Mouse (Mus musculus) cortical plate, adult 2 months (tissue): ENCODE data around the gene Bivm. TPM values are rescaled to one million over a fixed set of nuclear protein-coding genes. Genes with fewer than 3 reads are reported as not detected.
A peak's percentile ranks its signal among the peaks of the same experiment; 100 is the strongest.

ENCODE experiments used
- H3K27ac ChIP-seq: fragments of 200-500 bp; 2 replicates; pipeline ENCODE4 v1.5.1; 2012; ENCODE audit warnings: low read length, control low read depth, inconsistent platforms; ENCODE audit not compliant: insufficient read depth
- H3K4me1 ChIP-seq: fragments of 200-500 bp; 2 replicates; pipeline ENCODE4 v1.6.1; 2011; ENCODE audit warnings: low read length; ENCODE audit not compliant: control insufficient read depth, insufficient read depth
- H3K4me3 ChIP-seq: fragments of 200-500 bp; 2 replicates; pipeline ENCODE4 v1.5.1; 2011; ENCODE audit warnings: mild to moderate bottlenecking, low read length, control low read depth; ENCODE audit not compliant: insufficient read depth
- CTCF ChIP-seq: fragments of 200-500 bp; IDR thresholded peaks from 2 replicates; pipeline ENCODE4 v1.5.1; 2011; ENCODE audit warnings: mild to moderate bottlenecking, control low read depth, low read length; ENCODE audit not compliant: insufficient read depth; ENCODE audit errors: extremely low read depth
- POLR2A ChIP-seq: fragments of 200-500 bp; IDR thresholded peaks from 2 replicates; pipeline ENCODE4 v1.6.1; 2011; ENCODE audit warnings: mild to moderate bottlenecking, low read length, control low read depth; ENCODE audit not compliant: insufficient read depth; ENCODE audit errors: extremely low read depth
- polyA plus RNA-seq: library from polyadenylated mRNA; depleted of rRNA; stranded (reverse); fragments of >200 nt; gene quantifications from 2 replicates; pipeline ENCODE4 v1.2.3, GENCODE M21; 2012; rRNA removed

Gene Bivm
- polyA plus RNA-seq, result 11.8 and 13.1 TPM in 2 replicates

GRCm38 (mm10) chr1:44118239-44119054 lies at the start of gene Bivm, which contains the start of gene Kdelc1:
Bivm (plus strand) TSS chr1:44118957.
Kdelc1 (minus strand) TSS chr1:44118808.
- peak within 1 kb of the TSS; percentile 87 for H3K27ac ChIP-seq

GRCm38 (mm10) chr1:44101448-44102225 lies 17.1 kb upstream of the Bivm start:
- no peak for TF ChIP-seq POLR2A
- no peak for TF ChIP-seq CTCF
- Histone ChIP-seq H3K27ac (no peak overlapping the region), H3K4me3 (peak overlapping the region; percentile 41), H3K4me1 (no peaks in the 10 kb centered on the region)

More at GRCm38 (mm10) chr1:44118239-44119054, at the start of gene Bivm, which contains the start of gene Kdelc1:
- peaks cover 2% of the 10 kb centered on the region; the same call in 1 of the 2 replicates for H3K4me1 ChIP-seq
- TF ChIP-seq CTCF (no peak), POLR2A (peak; percentile 59)
- peak within 1 kb of the TSS; percentile 54 for H3K4me3 ChIP-seq

GRCm38 (mm10) chr1:44102259-44102717 lies 16.5 kb upstream of the Bivm start, which contains the start of gene Tex30:
Tex30 (minus strand) TSS chr1:44102441.
- H3K4me1 ChIP-seq, result no peaks in the 10 kb centered on the region
- H3K4me3 ChIP-seq, result peak within 1 kb of the TSS; percentile 41
- H3K27ac ChIP-seq, result no peak within 1 kb of the TSS
- TF ChIP-seq CTCF, result no peak
- peak; percentile 51; the same call in 1 of the 2 replicates for TF ChIP-seq POLR2A

- H3K4me1 ChIP-seq, result no peaks in the 10 kb centered on the region
- no peak overlapping the region for H3K27ac ChIP-seq
- TF ChIP-seq CTCF, result no peak
- H3K4me3 ChIP-seq, result peak overlapping the region; percentile 41; the same call in 1 of the 2 replicates
Observed at GRCm38 (mm10) chr1:44102939-44103338, 15.8 kb upstream of the Bivm start.

GRCm38 (mm10) chr1:44117571-44117970 lies 1.2 kb upstream of the Bivm start:
- Histone ChIP-seq H3K4me1 (peaks cover 2% of the 10 kb centered on the region; the same call in 1 of the 2 replicates), H3K27ac (no peak overlapping the region), H3K4me3 (no peak overlapping the region)
- TF ChIP-seq CTCF (no peak), POLR2A (no peak)

GRCm38 (mm10) chr1:44119201-44120073 lies 680 bp downstream of the Bivm start:
- Histone ChIP-seq H3K4me1 (peaks cover 2% of the 10 kb centered on the region; the same call in 1 of the 2 replicates), H3K27ac (peak overlapping the region; percentile 87), H3K4me3 (peak overlapping the region; percentile 54)
- TF ChIP-seq POLR2A (peak; percentile 78), CTCF (no peak)

- Histone ChIP-seq H3K27ac (peak overlapping the region; percentile 14), H3K4me3 (peak overlapping the region; percentile 54), H3K4me1 (peaks cover 2% of the 10 kb centered on the region; the same call in 1 of the 2 replicates)
- TF ChIP-seq POLR2A (no peak), CTCF (no peak)
Observed at GRCm38 (mm10) chr1:44120074-44120406, 1.3 kb downstream of the Bivm start.

GRCm38 (mm10) chr1:44122256-44122655 lies 3.5 kb downstream of the Bivm start:
- H3K4me3 ChIP-seq, result no peak overlapping the region
- no peak for TF ChIP-seq POLR2A
- TF ChIP-seq CTCF, result no peak
- H3K4me1 ChIP-seq, result peaks cover 2% of the 10 kb centered on the region; the same call in 1 of the 2 replicates

More at GRCm38 (mm10) chr1:44122256-44122655, 3.5 kb downstream of the Bivm start:
- no peak overlapping the region for H3K27ac ChIP-seq
